Mouse (Mus musculus) liver, adult 2 months (tissue): ENCODE measurements around the gene Mxra8.
A peak's percentile ranks its signal among the peaks of the same experiment; 100 is the strongest.

Source experiments
- CTCF ChIP-seq: fragments of 200-500 bp; IDR thresholded peaks from 2 replicates; pipeline ENCODE4 v1.5.1; 2011; ENCODE audit warnings: low read depth, low read length, control low read depth
- POLR2A ChIP-seq: fragments of 200-500 bp; IDR thresholded peaks from 2 replicates; pipeline ENCODE4 v1.6.1; 2011; ENCODE audit warnings: low read length, control low read depth; ENCODE audit not compliant: insufficient read depth; ENCODE audit errors: extremely low read depth

- TF ChIP-seq CTCF (peak; percentile 53; the same call in 1 of the 2 replicates), POLR2A (peak; percentile 51)
These were observed 7.5 kb downstream of the Mxra8 start, which contains the start of gene Dvl1 for GRCm38 (mm10) chr4:155846871-155847578.
